Mouse (Mus musculus): Measurements from ENCODE around the gene 2210016F16Rik.
"Not testable (repeated sequence)": the region's sequence is repeated elsewhere in the genome, so short reads cannot be mapped to it uniquely, and the experiment has no call there.

2210016F16Rik gene

GRCm38 (mm10) chr13:58373153-58373470 is 11.9 kb downstream of the 2210016F16Rik start:
- DNase-seq (ENCODE audit: low spot score in 2 of 2), result no peak

- no peak for DNase-seq (ENCODE audit: low spot score in 2 of 2)
These were observed 12.5 kb downstream of the 2210016F16Rik start for GRCm38 (mm10) chr13:58372278-58373152.

GRCm38 (mm10) chr13:58368835-58369234 is 16.2 kb downstream of the 2210016F16Rik start:
- no peak for DNase-seq (ENCODE audit: low spot score in 2 of 2)

GRCm38 (mm10) chr13:58367641-58368040 is 17.4 kb downstream of the 2210016F16Rik start:
- DNase-seq (ENCODE audit: low spot score in 2 of 2), result no peak

- no peak for DNase-seq (ENCODE audit: low spot score in 2 of 2)
These were observed 18.7 kb downstream of the 2210016F16Rik start for GRCm38 (mm10) chr13:58366373-58366772.

- not testable (repeated sequence) for DNase-seq (ENCODE audit: low spot score in 2 of 2)
These were observed 19.8 kb downstream of the 2210016F16Rik start for GRCm38 (mm10) chr13:58365179-58365578.

GRCm38 (mm10) chr13:58364353-58365175 is 20.5 kb downstream of the 2210016F16Rik start:
- DNase-seq (ENCODE audit: low spot score in 2 of 2), result no peak

GRCm38 (mm10) chr13:58359304-58359653 is 25.7 kb downstream of the 2210016F16Rik start:
- DNase-seq (ENCODE audit: low spot score in 2 of 2), result no peak

GRCm38 (mm10) chr13:58358629-58359303 is 26.3 kb downstream of the 2210016F16Rik start, which contains the start of gene Kif27:
Gene Kif27 (minus strand): TSS chr13:58359122.
- DNase-seq (ENCODE audit: low spot score in 2 of 2), result peak; percentile 27 to 34

- no peak for DNase-seq (ENCODE audit: low spot score in 2 of 2)
These were observed 32.0 kb downstream of the 2210016F16Rik start for GRCm38 (mm10) chr13:58352996-58353395.

- no peak for DNase-seq (ENCODE audit: low spot score in 2 of 2)
These were observed 34.4 kb downstream of the 2210016F16Rik start for GRCm38 (mm10) chr13:58350606-58351005.

- peak; percentile 15 to 45 for DNase-seq (ENCODE audit: low spot score in 2 of 2)
These were observed 40.5 kb downstream of the 2210016F16Rik start for GRCm38 (mm10) chr13:58344505-58344904.

- DNase-seq (ENCODE audit: low spot score in 2 of 2), result no peak
These were observed 47.6 kb downstream of the 2210016F16Rik start for GRCm38 (mm10) chr13:58337456-58337855.

GRCm38 (mm10) chr13:58334116-58334515 is 50.9 kb downstream of the 2210016F16Rik start:
- no peak for DNase-seq (ENCODE audit: low spot score in 2 of 2)
